Mouse (Mus musculus): ENCODE measurements around the gene Xrcc6.

DNA sequence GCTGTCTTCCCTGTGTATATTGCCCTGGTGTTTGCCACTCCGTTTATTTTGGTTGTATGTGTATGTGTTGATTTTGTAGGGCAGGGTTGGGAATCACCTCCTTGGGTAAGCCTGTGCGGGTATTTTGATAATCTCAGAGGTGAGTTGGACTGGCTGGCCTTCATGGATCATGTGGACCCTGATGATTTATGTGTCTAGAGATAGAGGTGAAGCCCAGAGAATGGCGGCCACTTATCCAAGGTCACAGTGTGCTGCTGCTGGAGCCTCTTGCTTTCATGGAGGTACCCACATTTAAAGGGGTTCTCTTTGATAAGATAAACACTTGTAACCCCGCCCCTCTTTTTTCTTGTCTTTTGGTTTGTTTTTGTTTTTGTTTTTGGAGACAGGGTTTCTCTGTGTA lies 47.9 kb upstream of the Xrcc6 start:
- TF ChIP-seq CTCF (IDR thresholded peaks at IDR 0.05) = no peak
- no peak for TF ChIP-seq EP300 (IDR thresholded peaks at IDR 0.05)

Measured in lung, postnatal 0 days (tissue).